Mouse (Mus musculus): ENCODE data around the gene Cdipt. TPM values are rescaled to one million over a fixed set of nuclear protein-coding genes. Genes with fewer than 3 reads are reported as not detected.

Cdipt gene
- polyA plus RNA-seq, 1 experiment from 2014 or later = 167 TPM

GRCm38 (mm10) chr7:126963548-126964286, 12.0 kb upstream of the Cdipt start:
- H3K27ac ChIP-seq (ENCODE audit: low read length) = no peak overlapping the region
- H3K36me3 ChIP-seq (ENCODE audit: control insufficient read depth, insufficient read depth, low read length) = no peaks in the 10 kb centered on the region
- ATAC-seq = no peak
- 27% methylated on average over 19 of the region's 19 CpGs for WGBS
- no peak overlapping the region for H3K4me2 ChIP-seq (ENCODE audit: low read depth, low read length)
- H3K27me3 ChIP-seq (replicated peaks; ENCODE audit: control insufficient read depth, insufficient read depth, low read length) = peaks cover 7% of the 10 kb centered on the region; the same call in 1 of the 2 replicates
- H3K4me3 ChIP-seq (ENCODE audit: low read length) = no peak overlapping the region
- H3K9me3 ChIP-seq (ENCODE audit: control insufficient read depth, low read length) = no peaks in the 10 kb centered on the region
- H3K9ac ChIP-seq (ENCODE audit: low read depth, low read length) = no peak overlapping the region
- no peaks in the 10 kb centered on the region for H3K4me1 ChIP-seq (ENCODE audit: control insufficient read depth, insufficient read depth, low read length)

GRCm38 (mm10) chr7:126965568-126965967, 10.1 kb upstream of the Cdipt start:
- H3K9ac ChIP-seq (ENCODE audit: low read depth, low read length) = no peak overlapping the region
- no peak overlapping the region for H3K4me3 ChIP-seq (ENCODE audit: low read length)
- H3K4me1 ChIP-seq (ENCODE audit: control insufficient read depth, insufficient read depth, low read length) = no peaks in the 10 kb centered on the region
- H3K27ac ChIP-seq (ENCODE audit: low read length) = no peak overlapping the region
- ATAC-seq = no peak
- 46% methylated on average over 3 of the region's 3 CpGs for WGBS
- H3K27me3 ChIP-seq (replicated peaks; ENCODE audit: control insufficient read depth, insufficient read depth, low read length) = peaks cover 7% of the 10 kb centered on the region; the same call in 1 of the 2 replicates
- no peaks in the 10 kb centered on the region for H3K9me3 ChIP-seq (ENCODE audit: control insufficient read depth, low read length)
- H3K4me2 ChIP-seq (ENCODE audit: low read depth, low read length) = no peak overlapping the region
- H3K36me3 ChIP-seq (ENCODE audit: control insufficient read depth, insufficient read depth, low read length) = no peaks in the 10 kb centered on the region

GRCm38 (mm10) chr7:126967361-126967760, 8.4 kb upstream of the Cdipt start:
- Histone ChIP-seq H3K4me3 (ENCODE audit: low read length) (no peak overlapping the region), H3K27ac (ENCODE audit: low read length) (no peak overlapping the region), H3K27me3 (replicated peaks; ENCODE audit: control insufficient read depth, insufficient read depth, low read length) (peaks cover 7% of the 10 kb centered on the region; the same call in 1 of the 2 replicates), H3K9ac (ENCODE audit: low read depth, low read length) (no peak overlapping the region), H3K4me1 (ENCODE audit: control insufficient read depth, insufficient read depth, low read length) (no peaks in the 10 kb centered on the region), H3K9me3 (ENCODE audit: control insufficient read depth, low read length) (no peaks in the 10 kb centered on the region), H3K36me3 (ENCODE audit: control insufficient read depth, insufficient read depth, low read length) (no peaks in the 10 kb centered on the region), H3K4me2 (ENCODE audit: low read depth, low read length) (no peak overlapping the region)
- WGBS = 60% methylated on average over 6 of the region's 6 CpGs
- ATAC-seq = no peak

- peak; percentile 7 for ATAC-seq
- no peaks in the 10 kb centered on the region for H3K9me3 ChIP-seq (ENCODE audit: control insufficient read depth, low read length)
- peak overlapping the region; percentile 43 for H3K4me2 ChIP-seq (ENCODE audit: low read depth, low read length)
- peak overlapping the region; percentile 100 for H3K4me3 ChIP-seq (ENCODE audit: low read length)
- peaks cover 10% of the 10 kb centered on the region; the same call in 1 of the 2 replicates for H3K4me1 ChIP-seq (ENCODE audit: control insufficient read depth, insufficient read depth, low read length)
- H3K36me3 ChIP-seq (ENCODE audit: control insufficient read depth, insufficient read depth, low read length) = peaks cover 21% of the 10 kb centered on the region
- WGBS = 12% methylated on average over 8 of the region's 8 CpGs
- peak overlapping the region; percentile 98 for H3K27ac ChIP-seq (ENCODE audit: low read length)
- H3K27me3 ChIP-seq (replicated peaks; ENCODE audit: control insufficient read depth, insufficient read depth, low read length) = no peaks in the 10 kb centered on the region
- H3K9ac ChIP-seq (ENCODE audit: low read depth, low read length) = peak overlapping the region; percentile 54
Observed at GRCm38 (mm10) chr7:126975493-126975892, 221 bp upstream of the Cdipt start.

GRCm38 (mm10) chr7:126975950-126976866, 494 bp downstream of the Cdipt start, which contains the start of gene Cdiptos:
Gene Cdiptos, minus strand, starts transcription at chr7:126976098.
- under 1% methylated on average over 55 of the region's 55 CpGs for WGBS
- peak within 1 kb of the TSS; percentile 69 for H3K4me2 ChIP-seq (ENCODE audit: low read depth, low read length)
- peak within 1 kb of the TSS; percentile 99 for H3K9ac ChIP-seq (ENCODE audit: low read depth, low read length)
- no peaks in the 10 kb centered on the region for H3K9me3 ChIP-seq (ENCODE audit: control insufficient read depth, low read length)
- H3K4me3 ChIP-seq (ENCODE audit: low read length) = peak within 1 kb of the TSS; percentile 100
- no peaks in the 10 kb centered on the region for H3K27me3 ChIP-seq (replicated peaks; ENCODE audit: control insufficient read depth, insufficient read depth, low read length)
- peak within 1 kb of the TSS; percentile 98 for H3K27ac ChIP-seq (ENCODE audit: low read length)
- H3K4me1 ChIP-seq (ENCODE audit: control insufficient read depth, insufficient read depth, low read length) = peaks cover 10% of the 10 kb centered on the region; the same call in 1 of the 2 replicates
- peak; percentile 93 for ATAC-seq
- H3K36me3 ChIP-seq (ENCODE audit: control insufficient read depth, insufficient read depth, low read length) = peaks cover 24% of the 10 kb centered on the region

GRCm38 (mm10) chr7:126976878-126977459, 1.3 kb downstream of the Cdipt start:
- H3K9ac ChIP-seq (ENCODE audit: low read depth, low read length) = peak overlapping the region; percentile 99
- peaks cover 24% of the 10 kb centered on the region for H3K36me3 ChIP-seq (ENCODE audit: control insufficient read depth, insufficient read depth, low read length)
- WGBS = 22% methylated on average over 14 of the region's 14 CpGs
- no peaks in the 10 kb centered on the region for H3K27me3 ChIP-seq (replicated peaks; ENCODE audit: control insufficient read depth, insufficient read depth, low read length)
- H3K27ac ChIP-seq (ENCODE audit: low read length) = peak overlapping the region; percentile 98
- peak; percentile 64 for ATAC-seq
- H3K9me3 ChIP-seq (ENCODE audit: control insufficient read depth, low read length) = no peaks in the 10 kb centered on the region
- H3K4me1 ChIP-seq (ENCODE audit: control insufficient read depth, insufficient read depth, low read length) = peaks cover 10% of the 10 kb centered on the region; the same call in 1 of the 2 replicates
- H3K4me2 ChIP-seq (ENCODE audit: low read depth, low read length) = peak overlapping the region; percentile 69
- H3K4me3 ChIP-seq (ENCODE audit: low read length) = peak overlapping the region; percentile 100

- H3K36me3 ChIP-seq (ENCODE audit: control insufficient read depth, insufficient read depth, low read length) = peaks cover 24% of the 10 kb centered on the region
Observed at GRCm38 (mm10) chr7:126978841-126979240, 3.1 kb downstream of the Cdipt start.

GRCm38 (mm10) chr7:126981601-126982000, 5.9 kb downstream of the Cdipt start:
- Histone ChIP-seq H3K4me1 (ENCODE audit: control insufficient read depth, insufficient read depth, low read length) (peaks cover 15% of the 10 kb centered on the region), H3K9ac (ENCODE audit: low read depth, low read length) (no peak overlapping the region), H3K9me3 (ENCODE audit: control insufficient read depth, low read length) (no peaks in the 10 kb centered on the region), H3K27ac (ENCODE audit: low read length) (no peak overlapping the region; the same call in 1 of the 2 replicates), H3K36me3 (ENCODE audit: control insufficient read depth, insufficient read depth, low read length) (peaks cover 24% of the 10 kb centered on the region), H3K27me3 (replicated peaks; ENCODE audit: control insufficient read depth, insufficient read depth, low read length) (no peaks in the 10 kb centered on the region), H3K4me3 (ENCODE audit: low read length) (no peak overlapping the region), H3K4me2 (ENCODE audit: low read depth, low read length) (no peak overlapping the region)
- 88% methylated on average over 2 of the region's 2 CpGs for WGBS
- no peak for ATAC-seq

More at GRCm38 (mm10) chr7:126978841-126979240, 3.1 kb downstream of the Cdipt start:
- Histone ChIP-seq H3K4me1 (ENCODE audit: control insufficient read depth, insufficient read depth, low read length) (peaks cover 17% of the 10 kb centered on the region), H3K4me3 (ENCODE audit: low read length) (no peak overlapping the region), H3K9ac (ENCODE audit: low read depth, low read length) (no peak overlapping the region), H3K27me3 (replicated peaks; ENCODE audit: control insufficient read depth, insufficient read depth, low read length) (no peaks in the 10 kb centered on the region), H3K9me3 (ENCODE audit: control insufficient read depth, low read length) (no peaks in the 10 kb centered on the region), H3K27ac (ENCODE audit: low read length) (no peak overlapping the region), H3K4me2 (ENCODE audit: low read depth, low read length) (no peak overlapping the region; the same call in 1 of the 2 replicates)
- ATAC-seq = no peak
- 92% methylated on average over 6 of the region's 6 CpGs for WGBS

GRCm38 (mm10) chr7:126982054-126982453, 6.3 kb downstream of the Cdipt start:
- peak; percentile 45 for ATAC-seq
- H3K9me3 ChIP-seq (ENCODE audit: control insufficient read depth, low read length) = no peaks in the 10 kb centered on the region
- H3K4me1 ChIP-seq (ENCODE audit: control insufficient read depth, insufficient read depth, low read length) = peaks cover 15% of the 10 kb centered on the region
- H3K9ac ChIP-seq (ENCODE audit: low read depth, low read length) = no peak overlapping the region
- peak overlapping the region; percentile 51; the same call in 1 of the 2 replicates for H3K27ac ChIP-seq (ENCODE audit: low read length)
- H3K27me3 ChIP-seq (replicated peaks; ENCODE audit: control insufficient read depth, insufficient read depth, low read length) = no peaks in the 10 kb centered on the region
- H3K4me2 ChIP-seq (ENCODE audit: low read depth, low read length) = no peak overlapping the region
- 63% methylated on average over 4 of the region's 4 CpGs for WGBS
- no peak overlapping the region for H3K4me3 ChIP-seq (ENCODE audit: low read length)
- H3K36me3 ChIP-seq (ENCODE audit: control insufficient read depth, insufficient read depth, low read length) = peaks cover 24% of the 10 kb centered on the region
